11 mouse cellular contexts compared by ENCODE assay signal in the genomic region with DNA sequence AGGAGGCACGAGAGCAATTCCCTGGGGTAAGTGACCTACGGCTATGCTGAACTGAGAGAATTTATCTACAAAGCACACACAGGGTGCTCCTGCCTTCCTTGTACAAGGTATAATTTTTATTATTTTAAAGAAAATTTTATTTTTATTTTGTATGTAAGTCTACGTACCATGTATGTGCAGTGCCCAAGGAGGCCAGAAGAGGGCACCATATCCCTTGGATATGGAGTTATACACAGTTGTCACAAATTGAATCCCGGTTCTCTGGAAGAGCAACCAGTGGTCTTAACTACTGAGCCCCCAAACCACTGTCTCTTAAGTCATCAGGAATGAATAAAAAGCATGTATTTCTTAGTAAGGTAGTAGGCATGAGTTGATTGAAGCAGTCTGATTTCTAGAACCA. TPM values are rescaled to one million over a fixed set of nuclear protein-coding genes. Genes with fewer than 3 reads are reported as not detected.
DNase-seq lines count a peak whose midpoint lies in the region; ATAC-seq and TF ChIP-seq lines count a peak whose summit lies in the region.
"Had no signal": no experiment of that assay in that cellular context is flagged by ENCODE, and none has a peak within 500 bp of the region (broad histone marks: within the 10 kb centered on the region; RNA-seq: fewer than 3 reads in every experiment).

No protein-coding gene starts in this region.

- no peaks in the 10 kb centered on the region for H3K9me3 ChIP-seq in forebrain, embryonic 14.5 days (replicated peaks; ENCODE audit: control insufficient read depth, low read length)
- no peaks in the 10 kb centered on the region for H3K9me3 ChIP-seq in forebrain, embryonic 16.5 days (ENCODE audit: control insufficient read depth, low read length)
- H3K9me3 ChIP-seq in midbrain, embryonic 10.5 days (replicated peaks): no peaks in the 10 kb centered on the region
- no peaks in the 10 kb centered on the region for H3K9me3 ChIP-seq in midbrain, embryonic 15.5 days
- no peaks in the 10 kb centered on the region for H3K9me3 ChIP-seq in hindbrain, postnatal 0 days (ENCODE audit: low read length)
- H3K9me3 ChIP-seq: heart, embryonic 13.5 days had no signal

- no peaks in the 10 kb centered on the region for H3K4me1 ChIP-seq in forebrain, embryonic 14.5 days (ENCODE audit: control insufficient read depth, insufficient read depth, low read length)
- no peaks in the 10 kb centered on the region for H3K4me1 ChIP-seq in forebrain, embryonic 16.5 days (replicated peaks; ENCODE audit: control insufficient read depth, insufficient read depth, low read length)
- H3K4me1 ChIP-seq in midbrain, embryonic 10.5 days: no peaks in the 10 kb centered on the region
- H3K4me1 ChIP-seq in midbrain, embryonic 15.5 days: no peaks in the 10 kb centered on the region
- no peaks in the 10 kb centered on the region for H3K4me1 ChIP-seq in hindbrain, postnatal 0 days (ENCODE audit: insufficient read depth, low read length)
- H3K4me1 ChIP-seq: heart, embryonic 13.5 days had no signal

- WGBS in forebrain, embryonic 14.5 days: 72% methylated on average over 4 of the region's 4 CpGs
- 68% methylated on average over 4 of the region's 4 CpGs for whole genome bisulfite sequencing in forebrain, embryonic 16.5 days
- 70% methylated on average over 4 of the region's 4 CpGs for WGBS in midbrain, embryonic 10.5 days
- WGBS in midbrain, embryonic 15.5 days: 65% methylated on average over 4 of the region's 4 CpGs
- WGBS in hindbrain, postnatal 0 days: 60% methylated on average over 4 of the region's 4 CpGs

- no peaks in the 10 kb centered on the region for H3K27me3 ChIP-seq in forebrain, embryonic 14.5 days (replicated peaks; ENCODE audit: control insufficient read depth, insufficient read depth, low read length)
- H3K27me3 ChIP-seq in forebrain, embryonic 16.5 days (replicated peaks; ENCODE audit: control insufficient read depth, insufficient read depth, low read length): no peaks in the 10 kb centered on the region
- H3K27me3 ChIP-seq in midbrain, embryonic 10.5 days (ENCODE audit: low read depth, poor library complexity, severe bottlenecking): no peaks in the 10 kb centered on the region
- no peaks in the 10 kb centered on the region for H3K27me3 ChIP-seq in midbrain, embryonic 15.5 days (replicated peaks)
- no peaks in the 10 kb centered on the region for H3K27me3 ChIP-seq in hindbrain, postnatal 0 days (ENCODE audit: insufficient read depth, low read length)

- ATAC-seq in forebrain, embryonic 14.5 days: no peak
- ATAC-seq in forebrain, embryonic 16.5 days: no peak
- no peak for ATAC-seq in midbrain, embryonic 15.5 days (replicated peaks)
- ATAC-seq in hindbrain, postnatal 0 days: peak; percentile 52; the same call in 1 of the 2 replicates

- H3K36me3 ChIP-seq in forebrain, embryonic 14.5 days (ENCODE audit: control insufficient read depth, insufficient read depth, low read length): no peaks in the 10 kb centered on the region
- no peaks in the 10 kb centered on the region for H3K36me3 ChIP-seq in forebrain, embryonic 16.5 days (ENCODE audit: control insufficient read depth, insufficient read depth)
- no peaks in the 10 kb centered on the region for H3K36me3 ChIP-seq in midbrain, embryonic 10.5 days
- H3K36me3 ChIP-seq in midbrain, embryonic 15.5 days (replicated peaks): no peaks in the 10 kb centered on the region
- no peaks in the 10 kb centered on the region for H3K36me3 ChIP-seq in hindbrain, postnatal 0 days (ENCODE audit: insufficient read depth, low read length)
- H3K36me3 ChIP-seq: heart, embryonic 13.5 days had no signal

- DNase-seq in forebrain, embryonic 14.5 days (ENCODE audit: low spot score): peak; percentile 59
- DNase-seq in midbrain, embryonic 10.5 days (ENCODE audit: low spot score): peak; percentile 29
- peak; percentile 71 for DNase-seq in adrenal gland, postnatal 10 days
- DNase-seq in hindbrain, postnatal 0 days (ENCODE audit: low spot score): peak; percentile 79
- peak; percentile 70 for DNase-seq in lung, postnatal 14 days
- no peak for DNase-seq in T-cell, adult 2 months (ENCODE audit: low spot score)

- peak; percentile 72 for TF ChIP-seq CTCF in hindbrain, postnatal 0 days (IDR thresholded peaks at IDR 0.05; ENCODE audit: low read depth)

- no peak overlapping the region for H3K9ac ChIP-seq in forebrain, embryonic 14.5 days (ENCODE audit: low read length)
- H3K9ac ChIP-seq in forebrain, embryonic 16.5 days (replicated peaks; ENCODE audit: low read depth, low read length): no peak overlapping the region
- no peak overlapping the region for H3K9ac ChIP-seq in midbrain, embryonic 15.5 days
- no peak overlapping the region for H3K9ac ChIP-seq in hindbrain, postnatal 0 days (replicated peaks; ENCODE audit: low read length)
- H3K9ac ChIP-seq: heart, embryonic 13.5 days had no signal

- no peak overlapping the region for H3K4me2 ChIP-seq in forebrain, embryonic 14.5 days (ENCODE audit: low read length)
- H3K4me2 ChIP-seq in forebrain, embryonic 16.5 days (ENCODE audit: low read length): no peak overlapping the region
- no peak overlapping the region for H3K4me2 ChIP-seq in midbrain, embryonic 15.5 days
- H3K4me2 ChIP-seq in hindbrain, postnatal 0 days (ENCODE audit: low read depth, low read length): no peak overlapping the region
- H3K4me2 ChIP-seq: heart, embryonic 13.5 days had no signal

- no peak overlapping the region for H3K4me3 ChIP-seq in forebrain, embryonic 14.5 days (ENCODE audit: low read depth, low read length)
- no peak overlapping the region for H3K4me3 ChIP-seq in forebrain, embryonic 16.5 days (replicated peaks; ENCODE audit: low read length)
- H3K4me3 ChIP-seq in midbrain, embryonic 10.5 days: no peak overlapping the region
- no peak overlapping the region for H3K4me3 ChIP-seq in midbrain, embryonic 15.5 days
- H3K4me3 ChIP-seq in hindbrain, postnatal 0 days (ENCODE audit: low read length): no peak overlapping the region
- H3K4me3 ChIP-seq: heart, embryonic 13.5 days had no signal

- no peak overlapping the region for H3K27ac ChIP-seq in forebrain, embryonic 14.5 days (ENCODE audit: low read depth, low read length)
- H3K27ac ChIP-seq in forebrain, embryonic 16.5 days (ENCODE audit: low read length): no peak overlapping the region
- H3K27ac ChIP-seq in midbrain, embryonic 10.5 days (replicated peaks): no peak overlapping the region
- H3K27ac ChIP-seq in midbrain, embryonic 15.5 days: no peak overlapping the region
- no peak overlapping the region for H3K27ac ChIP-seq in hindbrain, postnatal 0 days
- H3K27ac ChIP-seq: heart, embryonic 13.5 days; macrophage had no signal

RNA-seq across cellular contexts. Expression of a gene that starts 4.8 kb away (rescaled TPM):
- polyA plus RNA-seq in forebrain, embryonic 14.5 days (2014; fragmentation: Nextera tagmentation; extraction: Ambion mirVana): not detected in 2 replicates
- not detected in 2 replicates for polyA plus RNA-seq in forebrain, embryonic 16.5 days (2015; fragmentation: Nextera tagmentation; extraction: Ambion mirVana)
- polyA plus RNA-seq in midbrain, embryonic 10.5 days (2016; fragmentation: Nextera tagmentation; extraction: Ambion mirVana): not detected in 2 replicates
- polyA plus RNA-seq in midbrain, embryonic 15.5 days (2015; fragmentation: Nextera tagmentation; extraction: Ambion mirVana): not detected in 2 replicates
- 10 to 100 TPM; 15.8 to 45.3 TPM for total RNA-seq in adrenal gland, postnatal 10 days (2021)
- total RNA-seq in hindbrain, postnatal 0 days (2014; rRNA removed): not detected in 2 replicates
- 0.13 TPM in 1 of 2 replicates, not detected in the other for polyA plus RNA-seq in hindbrain, postnatal 0 days (2015; fragmentation: Nextera tagmentation; extraction: Ambion mirVana)
- polyA plus RNA-seq: heart, embryonic 13.5 days; macrophage had no signal

RNA-seq across cellular contexts. Expression of a gene that starts 26.2 kb away (rescaled TPM):
- not detected in 2 replicates for polyA plus RNA-seq in forebrain, embryonic 14.5 days (2014; fragmentation: Nextera tagmentation; extraction: Ambion mirVana)
- not detected in 2 replicates for polyA plus RNA-seq in forebrain, embryonic 16.5 days (2015; fragmentation: Nextera tagmentation; extraction: Ambion mirVana)
- polyA plus RNA-seq in midbrain, embryonic 10.5 days (2016; fragmentation: Nextera tagmentation; extraction: Ambion mirVana): not detected in 2 replicates
- 0.97 TPM in 1 of 2 replicates, not detected in the other for polyA plus RNA-seq in midbrain, embryonic 15.5 days (2015; fragmentation: Nextera tagmentation; extraction: Ambion mirVana)
- 100 to 1,000 TPM; 155 to 364 TPM for total RNA-seq in adrenal gland, postnatal 10 days (2021)
- total RNA-seq in hindbrain, postnatal 0 days (2014; rRNA removed): not detected in 2 replicates
- polyA plus RNA-seq in hindbrain, postnatal 0 days (2015; fragmentation: Nextera tagmentation; extraction: Ambion mirVana): not detected in 2 replicates
- polyA plus RNA-seq: macrophage had no signal

RNA-seq across cellular contexts. Expression of a gene that starts 28.6 kb away (rescaled TPM):
- polyA plus RNA-seq in forebrain, embryonic 14.5 days (2014; fragmentation: Nextera tagmentation; extraction: Ambion mirVana): not detected in 2 replicates
- 0.15 TPM in 1 of 2 replicates, not detected in the other for polyA plus RNA-seq in forebrain, embryonic 16.5 days (2015; fragmentation: Nextera tagmentation; extraction: Ambion mirVana)
- polyA plus RNA-seq in midbrain, embryonic 10.5 days (2016; fragmentation: Nextera tagmentation; extraction: Ambion mirVana): not detected in 2 replicates
- polyA plus RNA-seq in midbrain, embryonic 15.5 days (2015; fragmentation: Nextera tagmentation; extraction: Ambion mirVana): 0.05 TPM in 1 of 2 replicates, not detected in the other
- total RNA-seq in adrenal gland, postnatal 10 days (2021): under 1 TPM in 1 of 2 experiments, not detected in 1; 0.12 TPM
- total RNA-seq in hindbrain, postnatal 0 days (2014; rRNA removed): not detected in 2 replicates
- polyA plus RNA-seq in hindbrain, postnatal 0 days (2015; fragmentation: Nextera tagmentation; extraction: Ambion mirVana): 0.38 and 0.43 TPM in 2 replicates
- polyA plus RNA-seq: macrophage had no signal

RNA-seq across cellular contexts. Expression of a gene that starts 59.3 kb away (rescaled TPM):
- not detected in 2 replicates for polyA plus RNA-seq in forebrain, embryonic 14.5 days (2014; fragmentation: Nextera tagmentation; extraction: Ambion mirVana)
- not detected in 2 replicates for polyA plus RNA-seq in forebrain, embryonic 16.5 days (2015; fragmentation: Nextera tagmentation; extraction: Ambion mirVana)
- polyA plus RNA-seq in midbrain, embryonic 10.5 days (2016; fragmentation: Nextera tagmentation; extraction: Ambion mirVana): not detected in 2 replicates
- not detected in 2 replicates for polyA plus RNA-seq in midbrain, embryonic 15.5 days (2015; fragmentation: Nextera tagmentation; extraction: Ambion mirVana)
- under 1 TPM; 0.36 TPM for total RNA-seq in adrenal gland, postnatal 10 days (2021)
- total RNA-seq in hindbrain, postnatal 0 days (2014; rRNA removed): not detected in 2 replicates
- not detected in 2 replicates for polyA plus RNA-seq in hindbrain, postnatal 0 days (2015; fragmentation: Nextera tagmentation; extraction: Ambion mirVana)
- polyA plus RNA-seq: macrophage; stomach, embryonic 16.5 days had no signal
